Mouse (Mus musculus) right cerebral cortex, postnatal 10 days (tissue): ENCODE data around the gene Gdap2.

Source experiments
- DNase-seq, 2 experiments: peaks; one replicate each; pipeline ENCODE4 v3.0.0; 2021; ENCODE audit warnings: low spot score in 2 of 2

The Gdap2 gene

GRCm38 (mm10) chr3:100246286-100246825 lies 84.2 kb downstream of the Gdap2 start:
- no peak for DNase-seq
